Mouse (Mus musculus) thymus, postnatal 10 days (tissue): ENCODE results near the gene Smyd3.

Source experiments
- DNase-seq, 2 experiments: peaks; one replicate each; pipeline ENCODE4 v3.0.0; 2021; ENCODE audit warnings: low spot score in 2 of 2

Smyd3 gene

DNA sequence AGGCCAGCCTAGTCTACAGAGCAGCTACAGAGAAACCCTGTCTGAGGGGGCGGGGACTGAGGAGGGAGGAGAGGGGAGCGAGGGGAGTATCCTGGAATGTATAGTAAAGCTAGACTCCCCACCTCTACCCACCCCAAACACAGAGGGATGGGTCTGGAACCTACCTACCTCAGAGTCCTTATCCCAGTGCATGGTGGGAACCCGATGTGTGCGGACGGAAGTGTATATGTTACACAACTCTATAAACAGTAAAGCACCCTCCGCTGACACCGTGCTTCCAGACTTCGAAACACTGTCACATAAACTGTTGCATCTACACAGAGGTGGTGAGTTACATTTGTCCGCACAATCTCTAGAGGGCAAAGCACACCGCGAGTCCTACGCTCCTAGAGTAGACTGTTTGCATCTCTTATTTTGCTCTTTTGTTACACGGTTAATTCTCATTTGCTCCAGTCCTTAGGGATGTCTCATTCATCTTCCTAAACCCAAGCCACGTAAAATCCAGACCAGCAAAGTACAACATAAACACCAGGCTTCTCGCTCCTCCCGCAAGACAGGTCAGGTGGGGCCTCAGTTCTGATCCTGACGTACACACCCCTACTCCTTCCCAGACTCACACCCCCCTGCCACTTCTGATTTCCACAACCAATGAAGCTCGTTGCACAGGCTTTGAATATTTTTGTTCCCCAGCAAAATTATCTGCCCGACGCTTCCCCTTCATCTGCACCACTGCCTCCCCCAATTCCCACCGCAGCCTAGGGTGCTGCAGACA lies 714 bp downstream of the Smyd3 start:
- peak; percentile 9 to 33 for DNase-seq

- no peak for DNase-seq
Measured at GRCm38 (mm10) chr1:179511895-179512294, 5.9 kb downstream of the Smyd3 start.

DNA sequence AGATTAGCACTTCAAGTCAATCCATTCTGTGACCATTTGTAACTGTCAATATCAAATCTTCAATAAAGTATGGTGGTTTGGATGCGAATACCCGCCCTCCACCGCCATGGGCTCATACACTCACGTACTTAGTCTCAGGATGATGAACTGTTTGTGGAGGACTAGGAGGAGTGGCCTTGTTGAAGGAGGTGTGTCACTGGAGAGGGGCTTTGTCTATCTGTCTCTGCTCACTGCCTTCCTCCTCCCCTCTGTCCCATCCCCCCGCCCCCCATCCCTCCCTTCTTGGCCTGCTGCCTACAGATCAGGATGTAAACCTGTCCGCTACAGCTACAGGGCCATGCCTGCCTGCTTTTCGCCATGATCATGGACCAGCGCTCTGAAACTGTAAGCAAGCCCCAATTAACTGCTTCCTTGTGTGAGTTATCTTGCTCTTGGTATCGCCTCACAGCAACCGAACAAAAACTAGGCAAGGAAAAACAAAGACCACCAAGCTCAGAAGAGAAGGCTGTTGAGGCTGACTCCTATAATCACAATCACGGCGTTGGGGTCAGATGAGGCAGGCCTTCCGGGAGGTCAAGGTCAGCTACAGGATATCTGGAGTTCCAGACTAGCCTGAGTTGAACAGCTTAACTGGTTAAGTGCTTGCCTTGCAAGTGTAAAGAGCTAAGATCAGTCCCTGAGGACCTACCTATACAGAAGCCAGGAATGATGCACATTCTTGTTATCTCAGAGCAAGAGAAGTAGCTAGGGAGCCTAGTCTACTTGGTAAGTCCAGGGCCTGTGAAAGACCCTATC lies 7.1 kb downstream of the Smyd3 start:
- no peak for DNase-seq

GRCm38 (mm10) chr1:179506530-179507315 lies 11.1 kb downstream of the Smyd3 start:
- peak in 1 of 2 experiments; percentile 37 for DNase-seq

- peak in 1 of 2 experiments; percentile 28 for DNase-seq
Measured at GRCm38 (mm10) chr1:179502565-179502964, 15.3 kb downstream of the Smyd3 start.

GRCm38 (mm10) chr1:179499257-179499656 lies 18.6 kb downstream of the Smyd3 start:
- no peak for DNase-seq

GRCm38 (mm10) chr1:179492908-179493307 lies 24.9 kb downstream of the Smyd3 start:
- DNase-seq, result no peak

- no peak for DNase-seq
Measured at GRCm38 (mm10) chr1:179488520-179488919, 29.3 kb downstream of the Smyd3 start.

- no peak for DNase-seq
Measured at GRCm38 (mm10) chr1:179487990-179488389, 29.9 kb downstream of the Smyd3 start.

GRCm38 (mm10) chr1:179487238-179487637 lies 30.6 kb downstream of the Smyd3 start:
- DNase-seq, result no peak

DNA sequence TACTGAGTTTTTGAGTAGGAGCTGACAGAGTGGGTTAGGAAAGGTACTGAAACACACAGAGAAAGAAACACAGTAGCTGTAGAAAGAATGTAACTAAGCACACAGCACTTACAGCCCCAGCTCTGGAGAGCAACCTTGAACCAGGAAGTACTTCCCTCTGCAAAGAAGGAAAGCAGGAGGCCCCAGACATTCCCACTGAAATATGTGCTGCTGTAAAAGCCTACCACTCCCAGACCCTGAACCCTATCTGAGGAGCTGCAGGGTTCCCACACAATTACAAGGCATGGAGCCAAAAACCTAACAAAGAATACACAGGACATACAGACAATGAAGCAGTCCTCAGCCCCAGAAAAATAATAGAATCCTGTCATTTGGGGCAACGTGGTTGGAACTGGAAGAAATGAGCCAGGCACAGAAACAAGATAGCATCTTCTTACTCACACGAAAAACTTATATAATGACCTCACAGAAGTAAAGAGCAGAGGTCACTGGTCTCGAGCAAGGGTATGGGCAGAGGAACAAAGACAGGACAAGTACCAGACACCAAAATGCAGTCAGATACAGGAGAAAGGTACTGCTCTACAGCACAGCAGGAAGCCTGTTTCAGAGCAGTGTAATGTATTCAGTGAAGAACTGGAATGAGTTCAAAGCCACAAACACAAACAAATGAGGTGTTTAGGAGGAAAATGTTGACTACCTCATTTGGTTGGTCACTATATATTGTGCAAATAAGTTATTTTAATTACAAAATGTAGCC lies 31.9 kb downstream of the Smyd3 start:
- DNase-seq, result no peak

DNA sequence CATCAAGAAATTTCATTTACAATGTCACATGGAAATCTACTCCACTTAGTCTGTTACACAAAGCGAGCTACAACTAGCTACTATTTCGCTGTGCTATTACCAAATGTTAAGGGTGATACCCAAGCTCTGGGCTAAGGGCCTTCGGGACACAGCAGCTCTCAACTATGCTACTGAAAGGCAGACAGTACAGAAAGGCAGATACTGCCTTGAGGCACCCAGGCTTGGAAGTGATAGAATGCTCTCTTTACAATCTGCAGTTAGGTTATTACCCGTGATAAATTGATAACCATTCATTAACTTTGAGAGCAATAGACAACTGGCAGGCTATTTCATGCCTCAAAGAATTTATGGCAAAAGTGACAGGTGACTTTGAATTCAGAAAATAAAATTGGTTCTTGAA lies 37.0 kb downstream of the Smyd3 start:
- DNase-seq, result no peak

GRCm38 (mm10) chr1:179477157-179477902 lies 40.5 kb downstream of the Smyd3 start:
- peak in 1 of 2 experiments; percentile 48 for DNase-seq

GRCm38 (mm10) chr1:179476461-179477156 lies 41.2 kb downstream of the Smyd3 start:
- no peak for DNase-seq

DNA sequence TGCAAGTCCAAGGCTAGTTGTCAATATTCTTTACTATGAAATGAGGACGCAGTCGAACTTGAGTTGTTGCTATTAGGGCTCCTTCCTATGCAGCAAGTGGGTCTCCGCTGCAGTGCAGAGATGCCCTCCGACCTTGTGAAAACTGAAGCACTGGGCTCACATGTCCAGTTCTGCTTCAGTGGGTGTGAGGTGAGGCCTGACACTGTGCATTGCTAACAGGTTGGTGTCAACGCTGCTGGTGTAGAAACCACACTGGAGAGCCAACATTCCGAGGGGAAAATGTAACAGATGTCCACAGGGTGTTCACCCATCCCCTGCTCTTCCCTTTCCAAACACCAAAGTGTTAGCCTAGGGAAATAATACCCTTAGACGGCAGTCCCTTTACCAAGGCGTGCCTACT lies 43.1 kb downstream of the Smyd3 start:
- no peak for DNase-seq

GRCm38 (mm10) chr1:179473920-179474643 lies 43.8 kb downstream of the Smyd3 start:
- no peak for DNase-seq

GRCm38 (mm10) chr1:179467970-179468369 lies 49.9 kb downstream of the Smyd3 start:
- no peak for DNase-seq

- DNase-seq, result no peak
Measured at GRCm38 (mm10) chr1:179462376-179462775, 55.5 kb downstream of the Smyd3 start.

- DNase-seq, result no peak
Measured at GRCm38 (mm10) chr1:179461019-179461814, 56.6 kb downstream of the Smyd3 start.
